Mouse (Mus musculus): Measurements from ENCODE around the gene Nhlrc1.
A peak's percentile ranks its signal among the peaks of the same experiment; 100 is the strongest.

The Nhlrc1 gene

GRCm38 (mm10) chr13:47014334-47015194, at the start of gene Nhlrc1:
TSS of gene Nhlrc1 (minus strand) at chr13:47014850.
- peak; percentile 75 to 77 for DNase-seq (ENCODE audit: low spot score in 2 of 2)

DNA sequence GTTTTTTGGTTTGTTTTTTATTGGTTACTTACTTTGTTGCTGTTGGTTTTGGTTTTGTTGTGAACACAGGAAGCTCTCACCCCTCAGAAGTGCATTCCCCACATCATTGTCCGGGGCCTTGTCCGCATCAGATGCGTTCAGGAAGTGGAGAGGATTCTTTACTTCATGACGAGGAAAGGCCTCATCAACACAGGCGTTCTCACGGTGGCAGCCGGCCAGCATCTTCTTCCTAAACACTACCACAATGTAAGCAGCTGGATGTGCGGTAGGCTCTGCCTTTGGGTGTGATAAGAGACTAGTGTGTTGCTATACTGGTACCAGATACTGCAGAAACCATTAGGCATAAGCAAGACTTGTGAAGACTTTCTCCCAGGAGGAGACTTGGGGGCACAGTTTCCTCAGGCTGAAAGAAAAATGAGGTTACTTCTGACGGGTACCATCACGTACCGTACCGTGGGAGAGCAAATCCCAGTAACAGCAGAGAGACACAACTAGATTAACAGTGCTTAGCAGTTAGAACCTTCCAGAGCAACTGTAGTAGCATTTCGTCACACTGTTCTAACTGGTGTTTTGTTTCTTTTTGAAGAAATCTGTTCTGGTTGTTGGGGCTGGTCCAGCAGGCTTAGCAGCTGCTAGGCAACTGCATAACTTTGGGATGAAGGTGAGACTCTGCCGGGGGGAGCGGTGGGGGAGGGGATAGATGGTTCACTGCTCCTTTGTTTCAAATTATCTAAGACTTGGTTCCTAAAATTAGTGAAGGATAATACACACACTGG, 49.5 kb upstream of the Nhlrc1 start:
- DNase-seq (ENCODE audit: low spot score in 2 of 2), result no peak

DNA sequence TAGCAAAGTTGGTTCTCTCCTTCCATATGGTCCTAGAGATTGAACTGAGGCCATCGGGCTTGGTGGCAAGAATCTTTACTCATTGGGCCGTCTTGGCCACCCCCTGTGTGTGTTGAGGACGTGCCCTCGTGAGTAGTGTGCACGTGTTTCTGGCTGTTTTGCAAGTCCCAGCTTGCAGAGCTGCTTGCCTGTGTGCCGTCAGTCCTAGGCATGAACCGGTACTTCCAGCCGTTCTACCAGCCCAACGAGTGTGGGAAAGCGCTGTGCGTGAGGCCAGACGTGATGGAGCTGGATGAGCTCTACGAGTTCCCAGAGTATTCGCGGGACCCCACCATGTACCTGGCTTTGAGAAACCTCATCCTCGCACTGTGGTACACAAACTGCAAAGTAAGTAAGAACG, 48.1 kb upstream of the Nhlrc1 start:
- DNase-seq (ENCODE audit: low spot score in 2 of 2), result no peak

DNA sequence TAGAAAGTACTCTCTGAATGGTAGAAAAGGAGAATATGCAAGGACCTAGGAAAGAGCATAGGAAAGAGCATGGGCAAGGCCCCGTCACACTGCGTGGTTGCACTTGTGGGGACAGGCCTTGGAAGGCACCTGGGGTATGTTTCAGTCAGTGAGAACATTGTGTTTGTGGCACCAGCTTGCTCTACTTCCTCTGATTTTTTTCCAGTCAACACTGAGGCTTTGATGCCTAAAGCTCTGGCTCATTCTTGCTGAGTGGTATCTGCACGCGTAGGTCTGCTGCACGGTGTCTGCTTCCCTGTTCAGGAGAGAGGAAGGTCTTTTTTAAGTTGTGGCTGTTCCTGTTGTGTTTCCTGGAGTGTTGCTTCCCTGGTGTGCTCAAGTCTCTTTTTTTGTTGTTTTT, 42.1 kb upstream of the Nhlrc1 start:
- DNase-seq (ENCODE audit: low spot score in 2 of 2), result no peak

GRCm38 (mm10) chr13:47056126-47056525, 41.5 kb upstream of the Nhlrc1 start:
- DNase-seq (ENCODE audit: low spot score in 2 of 2), result peak; percentile 44 to 56

DNA sequence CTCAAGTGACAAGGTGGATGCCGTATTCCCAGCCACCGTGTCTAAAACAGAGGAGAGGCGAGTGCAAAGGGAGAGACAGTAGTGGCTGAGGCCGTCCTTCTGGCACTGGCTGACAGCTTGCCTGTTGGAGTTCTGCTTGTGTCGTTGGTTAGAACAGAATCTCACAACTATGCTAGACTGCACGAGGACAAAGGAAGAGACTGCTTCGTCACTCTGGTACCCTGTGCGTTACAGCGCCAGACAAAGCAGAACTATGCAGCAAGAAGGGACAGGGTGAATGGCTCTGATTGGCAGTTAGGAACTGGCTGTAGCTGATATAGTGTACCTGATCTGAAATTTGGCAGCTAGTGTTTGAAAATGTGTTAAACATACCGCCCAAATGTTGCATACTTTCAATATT, 39.3 kb upstream of the Nhlrc1 start:
- no peak for DNase-seq (ENCODE audit: low spot score in 2 of 2)

DNA sequence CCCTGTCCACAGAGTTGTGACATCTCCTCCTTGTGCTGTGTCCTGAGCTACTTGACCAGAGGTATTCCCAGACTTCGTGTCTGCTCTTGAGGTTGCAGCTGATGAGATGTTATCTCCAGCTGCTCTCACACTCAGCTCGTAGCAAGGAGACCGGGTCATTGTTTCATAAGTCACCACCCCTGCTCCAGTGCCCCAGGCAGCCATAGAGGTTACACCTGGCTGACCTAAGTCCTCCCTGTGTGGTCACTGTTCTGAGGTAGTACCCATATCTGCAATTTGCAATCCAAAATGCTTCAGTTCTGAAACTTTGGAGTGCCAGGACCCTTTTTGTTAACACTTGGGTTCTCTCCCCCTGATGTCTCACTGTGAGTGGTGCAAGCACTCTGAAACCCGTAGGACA, 35.4 kb upstream of the Nhlrc1 start:
- DNase-seq (ENCODE audit: low spot score in 2 of 2), result no peak

GRCm38 (mm10) chr13:47047996-47048395, 33.3 kb upstream of the Nhlrc1 start:
- DNase-seq (ENCODE audit: low spot score in 2 of 2), result no peak

DNA sequence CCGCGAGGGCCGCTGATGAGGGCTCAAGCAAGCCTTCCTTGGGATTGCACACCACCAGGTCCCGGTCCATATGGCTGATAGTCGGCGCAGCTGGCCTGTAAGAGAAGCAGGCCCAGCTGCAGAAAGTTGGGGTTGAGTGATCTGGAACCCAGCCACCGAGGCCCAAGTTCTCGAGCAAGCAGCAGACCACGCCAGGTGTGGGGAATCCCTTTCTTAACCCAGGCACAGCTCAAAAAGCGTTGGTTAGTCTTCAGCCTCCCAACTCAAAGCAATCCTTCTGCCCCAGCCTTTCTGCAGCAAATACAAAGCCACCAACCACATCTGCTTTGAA, 29.9 kb upstream of the Nhlrc1 start, which contains the start of gene Tpmt:
Tpmt (minus strand) TSS at position 121 of the 331 bp plus-strand sequence.
- DNase-seq (ENCODE audit: low spot score in 2 of 2), result peak in 1 of 2 experiments; percentile 25

GRCm38 (mm10) chr13:47043833-47044616, 29.4 kb upstream of the Nhlrc1 start:
- DNase-seq (ENCODE audit: low spot score in 2 of 2), result peak; percentile 18 to 20

DNA sequence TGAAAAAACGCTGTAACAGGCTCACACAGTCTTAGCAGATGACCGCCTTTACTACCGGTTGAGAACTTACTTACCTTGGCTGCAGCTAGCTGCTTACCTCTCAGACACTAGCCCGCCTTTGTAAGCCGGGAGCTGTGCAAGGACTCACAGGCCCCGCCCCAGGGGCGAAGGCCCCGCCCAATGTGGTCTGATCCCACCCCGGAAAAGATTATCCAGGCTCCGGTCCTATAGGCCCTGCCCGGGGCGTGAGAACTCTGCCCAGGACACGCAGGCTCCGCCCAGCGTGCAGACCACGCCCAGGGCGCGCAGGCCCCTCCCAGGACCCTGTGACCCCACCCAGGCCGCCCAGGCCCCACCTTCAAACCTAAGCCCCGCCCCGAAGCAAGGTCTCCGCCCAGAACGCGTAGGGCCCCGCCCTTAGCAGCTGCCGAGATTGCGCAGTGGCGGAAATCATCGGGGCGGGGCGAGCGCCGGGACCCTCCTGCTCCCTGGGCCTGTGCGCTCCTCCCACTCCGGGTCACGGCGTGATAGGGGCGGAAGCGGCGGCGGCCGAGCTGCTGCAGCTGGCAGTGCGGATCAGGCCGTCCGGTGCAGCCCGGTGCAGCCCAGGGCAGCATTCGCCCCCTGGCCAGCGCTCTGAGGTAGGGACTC, 28.5 kb upstream of the Nhlrc1 start, which contains the start of gene Kdm1b:
Kdm1b (plus strand) TSS at position 470 of the 651 bp plus-strand sequence.
- peak; percentile 95 to 98 for DNase-seq (ENCODE audit: low spot score in 2 of 2)

GRCm38 (mm10) chr13:47042024-47042633, 27.5 kb upstream of the Nhlrc1 start:
- DNase-seq (ENCODE audit: low spot score in 2 of 2), result no peak

GRCm38 (mm10) chr13:47040061-47040460, 25.4 kb upstream of the Nhlrc1 start:
- no peak for DNase-seq (ENCODE audit: low spot score in 2 of 2)

DNA sequence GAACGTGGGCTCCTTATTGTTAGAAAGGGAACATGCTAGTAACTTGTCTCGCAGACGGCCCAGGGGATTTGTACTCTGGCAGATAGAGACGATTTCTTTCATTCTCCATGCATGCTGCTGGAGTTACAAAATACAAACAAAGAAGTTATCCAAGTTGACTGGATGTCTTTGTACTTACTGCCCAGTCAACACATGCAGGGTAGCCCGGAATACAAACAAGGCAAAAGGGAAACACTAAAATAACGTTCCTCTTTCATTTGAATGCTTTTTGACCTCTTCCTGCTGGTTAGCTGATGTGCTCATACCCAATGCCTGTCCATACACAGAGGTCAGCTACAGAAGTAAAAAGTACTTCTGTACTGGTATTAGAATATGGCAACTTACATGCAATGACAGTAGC, 23.3 kb upstream of the Nhlrc1 start:
- no peak for DNase-seq (ENCODE audit: low spot score in 2 of 2)

DNA sequence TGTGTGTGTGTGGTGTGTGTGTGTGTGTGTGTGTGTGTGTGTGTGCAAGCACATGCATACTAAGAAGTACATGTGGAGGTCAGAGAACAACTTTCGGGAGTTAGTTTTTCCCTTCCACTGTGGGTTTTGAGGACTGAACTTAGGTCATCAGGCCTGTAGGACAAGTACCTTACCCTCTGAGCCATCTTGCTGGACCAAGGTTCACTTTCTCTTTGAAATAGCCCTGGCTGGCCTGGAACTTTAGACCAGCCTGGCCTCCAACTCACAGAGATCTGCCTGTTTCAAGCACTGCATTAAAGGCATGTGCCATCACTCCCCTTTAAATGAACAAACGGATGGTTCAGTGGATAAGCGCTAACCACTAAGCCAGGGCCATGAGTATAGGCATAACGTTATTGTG, 19.0 kb upstream of the Nhlrc1 start:
- no peak for DNase-seq (ENCODE audit: low spot score in 2 of 2)

GRCm38 (mm10) chr13:47030376-47031107, 15.9 kb upstream of the Nhlrc1 start:
- no peak for DNase-seq (ENCODE audit: low spot score in 2 of 2)

GRCm38 (mm10) chr13:47020798-47021197, 6.1 kb upstream of the Nhlrc1 start:
- no peak for DNase-seq (ENCODE audit: low spot score in 2 of 2)

GRCm38 (mm10) chr13:47019774-47020173, 5.1 kb upstream of the Nhlrc1 start:
- no peak for DNase-seq (ENCODE audit: low spot score in 2 of 2)

DNA sequence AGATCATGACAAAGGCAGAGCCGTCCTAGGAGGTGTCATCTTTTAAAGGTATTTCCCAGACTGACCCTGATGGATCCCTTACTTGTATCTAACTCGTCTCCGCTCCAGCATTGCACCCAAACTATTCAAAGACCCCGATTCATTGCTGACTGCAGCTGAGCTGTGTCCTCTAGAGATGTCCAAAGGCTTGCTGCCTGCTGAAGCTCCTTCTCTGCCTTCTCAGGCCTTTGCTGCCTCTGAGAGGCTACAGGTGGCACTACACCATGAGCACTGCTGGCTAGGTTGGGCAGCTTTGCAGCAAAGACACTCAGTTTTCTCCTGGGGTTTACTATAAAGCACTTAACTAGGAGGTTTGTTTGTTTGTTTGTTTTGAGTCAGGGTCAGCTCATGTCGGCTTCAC, 2.6 kb upstream of the Nhlrc1 start:
- DNase-seq (ENCODE audit: low spot score in 2 of 2), result peak; percentile 29 to 61

- no peak for DNase-seq (ENCODE audit: low spot score in 2 of 2)
Observed at GRCm38 (mm10) chr13:47015195-47015501, 498 bp upstream of the Nhlrc1 start.

DNA sequence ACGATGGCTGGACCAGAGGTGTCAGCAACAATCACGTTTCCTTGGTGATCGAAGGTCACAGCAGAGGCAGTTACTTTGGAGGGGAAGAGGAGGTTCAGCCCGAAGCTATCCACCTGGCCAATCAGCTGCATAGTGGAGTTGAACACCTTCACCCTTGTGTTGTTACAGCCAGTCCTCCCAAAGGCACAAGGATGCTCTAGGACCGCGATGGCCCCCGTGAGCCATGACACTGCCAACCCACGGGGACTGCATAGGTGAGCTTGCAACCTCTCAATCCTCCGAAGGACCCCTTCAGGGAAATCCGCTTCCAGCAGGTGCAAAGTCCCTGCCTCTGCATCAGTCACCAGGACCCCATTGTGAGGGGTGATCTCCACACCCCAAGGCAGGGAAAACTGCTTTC, 910 bp downstream of the Nhlrc1 start:
- no peak for DNase-seq (ENCODE audit: low spot score in 2 of 2)
